Mouse (Mus musculus): ENCODE data around the gene Spen.
A peak's percentile ranks its signal among the peaks of the same experiment; 100 is the strongest.

GRCm38 (mm10) chr4:141430997-141431396 lies 107.4 kb downstream of the Spen start:
- TF ChIP-seq CTCF (IDR thresholded peaks at IDR 0.05) (peak; percentile 90), EP300 (IDR thresholded peaks at IDR 0.05) (no peak)
